Mouse (Mus musculus) embryonic stem cell, embryonic (primary cell): ENCODE results near the gene Nprl3.

Experiments
- CTCF ChIA-PET, 4 experiments: fragments of 300-600 bp in 2 of 4; fragments of 350-600 bp in 2 of 4; sonication (Branson Sonifier 250); formaldehyde crosslinking; loops; one replicate each; lab custom pipeline; 2022; ENCODE audit warnings: inconsistent platforms in 2 of 4; lab: Charles Lee
- POLR2A ChIA-PET, 4 experiments: fragments of 300-600 bp in 2 of 4; fragments of 350-600 bp in 2 of 4; sonication (Branson Sonifier 250); formaldehyde crosslinking; loops; one replicate each; lab custom pipeline; 2022; ENCODE audit warnings: antibody characterized with exemption in 4 of 4, inconsistent platforms in 1 of 4; lab: Charles Lee

Nprl3 gene

DNA sequence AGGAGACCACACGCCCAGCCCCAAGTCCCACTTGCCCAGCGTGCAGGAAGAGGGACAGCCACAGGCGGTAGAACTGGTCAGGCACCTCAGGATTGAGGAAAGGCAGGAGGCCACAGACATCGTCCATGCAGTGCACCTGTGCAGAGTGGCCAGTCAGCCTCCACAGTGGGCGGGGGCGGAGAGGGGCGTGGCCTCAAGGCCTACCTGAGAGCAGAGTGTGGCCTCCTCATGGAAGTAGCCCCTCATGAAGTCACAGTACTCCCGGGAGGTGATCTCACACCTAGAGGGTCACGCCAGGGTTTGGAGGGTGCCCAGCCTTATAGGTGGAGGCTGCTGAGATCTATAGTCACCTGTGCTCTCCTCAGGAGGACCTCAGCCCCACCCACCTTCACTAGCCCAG, 56.9 kb downstream of the Nprl3 start:
- CTCF ChIA-PET, result interaction anchor here in 2 of 4 experiments (0.6 to 1.0 kb wide), 3 partner anchors 24 to 132 kb away, joined by 3 read pairs; no protein-coding TSS in a partner anchor
- POLR2A ChIA-PET, result interaction anchor here in 2 of 4 experiments (0.9 to 3.1 kb wide), 5 partner anchors 10 to 340 kb away, joined by 3 to 16 read pairs (median 4); partner anchors contain the start of gene Rhbdf1 (in 2 of the 2)

DNA sequence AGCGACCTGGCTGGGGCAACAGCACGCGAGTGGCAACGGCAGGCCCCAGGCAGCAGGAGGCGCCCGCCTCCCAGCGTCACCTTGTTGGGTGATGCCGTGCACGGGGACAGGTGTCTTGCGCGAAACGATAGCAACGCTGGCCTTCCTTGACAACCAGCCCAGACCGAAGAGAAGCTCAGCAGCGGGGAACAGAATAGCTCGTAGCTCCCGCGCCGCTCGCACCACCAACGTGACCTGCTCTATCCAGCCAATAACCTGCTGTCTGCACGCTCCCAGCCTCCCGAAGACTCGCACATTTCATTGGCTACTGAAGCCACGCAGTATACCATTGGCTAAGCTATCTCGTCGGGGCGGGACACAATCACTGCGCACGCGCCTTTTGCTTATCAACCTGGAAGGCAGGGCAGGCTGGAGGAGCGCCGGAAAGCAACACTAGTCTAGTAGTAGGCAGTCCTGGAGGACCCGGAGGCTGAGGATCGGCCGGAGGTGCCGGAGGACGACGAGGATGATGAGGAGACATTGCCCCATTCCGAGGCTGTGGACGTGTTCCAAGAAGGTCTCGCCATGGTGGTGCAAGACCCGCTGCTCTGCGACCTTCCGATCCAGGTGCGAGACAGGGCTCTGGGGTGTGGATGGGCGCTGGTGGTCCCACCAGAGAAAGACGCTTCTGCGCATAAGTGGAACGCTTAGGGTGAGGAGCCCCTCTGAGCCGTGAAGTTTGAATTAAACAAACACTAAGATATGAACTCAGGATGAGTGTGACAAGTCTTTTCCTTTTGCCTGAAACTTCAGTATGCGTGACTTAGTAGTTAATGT, 62.2 kb downstream of the Nprl3 start, which contains the start of gene Snrnp25:
Gene Snrnp25 (plus strand): TSS at position 358 of the 816 bp plus-strand sequence.
- POLR2A ChIA-PET, result interaction anchor here (0.5 to 2.2 kb wide), 49 partner anchors 8 to 1309 kb away, joined by 3 to 29 read pairs (median 4); partner anchors contain the start of genes Bod1 (in 1 of the 4), Fbxw11 (in 1 of the 4), Hbq1b (in 1 of the 4) and Mpg (in 1 of the 4)

DNA sequence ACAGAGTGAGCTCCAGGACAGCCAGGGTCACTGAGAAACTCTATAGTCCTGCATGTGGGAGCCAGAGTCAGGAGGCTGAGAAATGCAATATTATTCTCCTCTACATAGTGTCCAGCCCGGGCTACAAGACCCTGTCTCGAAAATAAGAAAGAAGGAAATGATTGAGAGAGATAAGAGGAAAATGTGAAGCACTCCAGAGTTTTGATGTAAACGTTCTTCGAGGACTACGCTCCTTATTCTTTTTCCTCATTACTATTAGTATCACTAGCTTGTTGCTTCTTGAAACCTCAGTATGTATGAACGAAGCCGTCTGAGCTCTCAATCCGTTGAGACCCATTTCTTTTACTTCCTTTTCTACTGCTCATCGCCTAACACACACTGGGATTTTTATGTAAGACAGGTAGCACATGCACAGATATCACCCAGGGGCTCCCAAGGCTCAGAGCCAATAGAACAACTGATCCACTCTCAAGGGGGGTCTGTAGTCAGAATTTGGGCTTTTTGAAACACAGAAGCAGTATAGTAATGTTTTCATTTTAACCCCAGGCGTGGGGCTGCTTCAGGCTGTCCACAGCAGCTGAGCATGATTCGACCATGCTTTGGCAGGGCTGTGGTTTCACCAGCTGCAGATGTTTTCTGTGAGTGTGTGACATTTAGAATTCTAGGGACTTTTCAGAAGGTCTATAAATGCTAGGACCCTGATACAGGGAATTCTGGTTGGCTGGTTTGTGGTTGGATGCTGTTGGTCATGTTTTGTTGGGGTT, 65.4 kb downstream of the Nprl3 start:
- CTCF ChIA-PET, result interaction anchor here in 3 of 4 experiments (0.7 to 3.7 kb wide), 5 partner anchors 8 to 128 kb away, joined by 3 to 37 read pairs (median 3); no protein-coding TSS in a partner anchor
- POLR2A ChIA-PET, result interaction anchor here in 2 of 4 experiments (0.9 to 1.0 kb wide), 2 partner anchors 18 kb away, joined by 3 read pairs; no protein-coding TSS in a partner anchor

More for the DNA sequence above, 62.2 kb downstream of the Nprl3 start, which contains the start of gene Snrnp25:
- CTCF ChIA-PET, result interaction anchor here (0.5 to 2.0 kb wide), 40 partner anchors 9 to 379 kb away, joined by 3 to 25 read pairs (median 3); partner anchors contain the start of genes Efcab9 (in 1 of the 4), Hbq1a (in 1 of the 4) and Rhbdf1 (in 1 of the 4)

DNA sequence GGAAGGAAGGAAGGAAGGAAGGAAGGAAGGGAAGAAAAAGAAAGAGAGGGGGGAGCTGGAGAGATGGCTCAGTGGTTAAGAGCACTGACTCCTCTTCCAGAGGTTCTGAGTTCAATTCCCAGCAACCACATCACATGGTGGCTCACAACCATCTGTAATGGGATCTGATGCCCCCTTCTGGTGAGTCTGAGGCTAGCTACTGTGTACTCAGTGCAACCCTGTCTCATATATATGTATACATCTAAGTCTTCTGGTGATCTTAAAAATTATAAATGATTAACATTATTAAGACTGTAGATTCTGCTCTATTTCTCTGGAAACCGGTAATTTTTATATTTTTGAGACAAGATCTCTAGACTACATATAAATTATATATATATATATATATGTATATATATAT, 66.5 kb downstream of the Nprl3 start:
- ChIA-PET CTCF (interaction anchor here (0.7 to 4.9 kb wide), 7 partner anchors 18 to 181 kb away, joined by 3 to 37 read pairs (median 5); no protein-coding TSS in a partner anchor), POLR2A (interaction anchor here in 2 of 4 experiments (0.7 to 0.9 kb wide), 3 partner anchors 9 to 546 kb away, joined by 3 to 6 read pairs (median 5); no protein-coding TSS in a partner anchor)

DNA sequence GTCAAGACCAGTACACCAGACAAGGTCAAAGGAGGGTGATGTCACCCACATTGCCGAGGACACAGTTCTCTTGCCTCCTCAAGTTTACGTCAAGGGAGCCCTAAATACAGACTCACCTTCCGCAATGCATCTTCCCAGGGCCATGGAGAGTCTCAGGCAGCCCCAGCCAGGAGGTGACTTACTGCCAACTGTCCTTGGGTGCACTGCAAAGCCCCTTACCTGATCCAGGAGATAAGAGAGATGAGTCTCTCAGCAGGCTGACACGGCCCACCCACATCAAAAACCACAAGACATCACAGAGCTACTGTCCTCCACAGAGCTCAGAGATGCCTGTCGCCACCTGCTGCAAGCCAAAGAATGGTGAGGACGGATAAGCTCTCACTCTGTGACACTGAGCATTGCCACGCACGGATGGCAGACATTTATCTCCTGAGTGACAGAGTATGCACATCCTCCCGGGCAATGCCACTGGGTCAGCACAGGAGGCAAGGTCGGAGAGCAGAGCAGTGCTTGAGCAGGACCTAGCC, 67.4 kb downstream of the Nprl3 start, which contains the start of gene Il9r:
Gene Il9r (minus strand): TSS at position 205 of the 527 bp plus-strand sequence.
- ChIA-PET CTCF (interaction anchor here (0.7 to 4.9 kb wide), 5 partner anchors 17 to 171 kb away, joined by 3 to 37 read pairs (median 5); no protein-coding TSS in a partner anchor), POLR2A (interaction anchor here in 1 of 4 experiments (0.7 to 1.2 kb wide), 2 partner anchors 20 to 45 kb away, joined by 3 read pairs; no protein-coding TSS in a partner anchor)

DNA sequence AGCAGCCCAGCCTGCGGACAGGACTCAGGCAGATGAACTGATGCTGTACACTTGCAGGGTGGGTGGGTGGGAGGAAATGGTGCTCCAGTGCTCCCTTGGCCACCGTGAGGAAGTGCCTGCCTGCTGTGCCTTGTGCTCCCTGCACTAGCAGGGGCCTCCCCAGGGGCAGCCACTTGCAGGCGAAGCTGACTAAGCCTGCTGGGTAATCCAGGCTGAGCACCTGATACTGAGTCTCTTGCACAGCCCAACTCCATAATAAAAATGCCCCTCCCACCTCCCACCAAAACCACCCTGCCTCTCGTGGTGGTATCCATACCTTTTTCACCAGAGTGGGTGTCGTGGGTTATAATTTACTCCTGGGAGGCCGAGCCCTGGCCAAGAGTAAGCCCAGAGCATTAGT, 68.3 kb downstream of the Nprl3 start:
- CTCF ChIA-PET, result interaction anchor here in 2 of 4 experiments (1.1 to 4.9 kb wide), 4 partner anchors 9 to 122 kb away, joined by 3 to 37 read pairs (median 10); no protein-coding TSS in a partner anchor
- POLR2A ChIA-PET, result interaction anchor here in 1 of 4 experiments (1.1 to 1.2 kb wide), 2 partner anchors 23 to 45 kb away, joined by 3 read pairs; partner anchors contain the start of gene Rhbdf1

DNA sequence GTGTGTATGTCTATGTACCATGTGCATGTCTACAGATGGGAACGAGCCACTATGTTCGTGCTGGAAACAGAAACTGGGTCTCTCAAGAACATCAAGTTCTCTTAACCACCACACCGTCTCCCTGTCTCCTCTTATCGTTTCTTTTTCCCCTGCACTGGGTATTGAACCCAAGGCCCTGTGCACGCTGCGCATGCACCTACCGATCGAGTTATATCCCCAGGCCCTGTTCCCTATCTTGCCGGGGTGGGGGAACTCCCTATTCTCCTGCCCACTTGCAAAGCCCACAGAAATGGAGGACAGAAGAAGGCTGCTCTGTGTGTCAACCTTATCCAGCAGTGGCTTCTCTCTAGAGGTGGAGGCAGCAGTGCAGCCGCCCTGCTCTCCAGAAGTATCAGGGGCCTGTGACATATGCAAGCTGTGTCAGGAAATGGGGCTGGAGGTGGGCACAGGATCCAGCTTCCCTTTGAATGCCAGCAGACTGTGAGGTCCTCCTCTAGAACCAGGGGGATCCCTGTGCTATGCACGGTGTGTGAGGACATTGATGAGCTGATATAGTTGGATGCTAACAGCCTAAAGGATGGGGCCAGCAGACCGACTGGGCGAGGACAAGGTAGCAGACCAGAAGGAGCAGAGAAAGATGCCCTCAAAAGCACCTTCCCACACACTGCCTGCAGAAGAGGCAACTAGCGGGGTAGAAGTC, 69.1 kb downstream of the Nprl3 start:
- CTCF ChIA-PET, result interaction anchor here in 2 of 4 experiments (1.1 to 4.9 kb wide), 3 partner anchors 10 to 16 kb away, joined by 3 to 37 read pairs (median 15); no protein-coding TSS in a partner anchor
- POLR2A ChIA-PET, result interaction anchor here in 2 of 4 experiments (1.1 to 1.3 kb wide), 3 partner anchors 24 to 216 kb away, joined by 3 read pairs; partner anchors contain the start of gene Rhbdf1 (in 1 of the 2)

DNA sequence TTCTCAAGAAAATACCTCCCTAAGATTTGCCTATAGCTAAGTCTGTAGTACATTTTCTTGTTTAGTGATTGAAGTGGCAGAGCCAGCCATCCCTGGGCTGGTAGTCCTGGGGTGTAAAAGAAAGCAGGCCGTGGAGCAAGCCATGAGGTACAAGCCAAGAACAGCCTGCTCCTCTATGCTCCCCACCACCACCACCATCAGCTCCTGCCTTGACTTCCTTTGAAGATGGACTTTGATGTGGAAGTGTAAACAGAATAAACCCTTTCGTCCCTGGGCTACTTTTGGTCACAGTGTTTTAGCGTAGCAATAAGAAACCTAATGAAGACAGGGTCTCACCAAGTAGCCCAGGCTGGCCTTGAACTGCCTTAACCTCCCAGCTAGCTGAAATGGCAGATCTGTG, 69.7 kb downstream of the Nprl3 start:
- CTCF ChIA-PET, result interaction anchor here in 1 of 4 experiments (4.9 kb wide), 1 partner anchor 15 kb away, joined by 15 read pairs; no protein-coding TSS in a partner anchor
- POLR2A ChIA-PET, result interaction anchor here in 2 of 4 experiments (0.8 to 1.3 kb wide), 3 partner anchors 15 to 216 kb away, joined by 3 to 6 read pairs (median 3); no protein-coding TSS in a partner anchor

DNA sequence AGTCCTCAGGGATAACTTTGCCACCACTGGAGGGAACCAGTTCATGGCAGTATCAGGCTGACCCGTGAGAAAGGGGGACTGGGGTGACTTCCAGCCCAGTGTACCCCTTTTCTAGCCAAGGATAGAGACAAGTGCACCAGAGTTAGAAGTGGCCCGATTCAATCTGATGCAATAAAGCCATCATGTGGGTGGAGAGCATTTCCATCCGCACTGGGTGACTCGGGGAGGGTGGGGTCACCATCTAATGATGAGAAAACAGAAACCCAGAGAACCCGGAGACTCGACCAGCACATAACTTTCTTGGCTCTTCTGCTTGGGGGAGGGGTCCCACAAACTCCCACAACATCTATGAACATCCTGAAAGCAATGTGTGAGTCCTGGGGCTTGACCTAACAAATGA, 70.8 kb downstream of the Nprl3 start:
- ChIA-PET POLR2A (interaction anchor here in 2 of 4 experiments (0.9 to 1.1 kb wide), 2 partner anchors 19 to 35 kb away, joined by 3 read pairs; no protein-coding TSS in a partner anchor), CTCF (interaction anchor here in 2 of 4 experiments (1.0 to 4.9 kb wide), 2 partner anchors 14 to 144 kb away, joined by 3 to 15 read pairs; no protein-coding TSS in a partner anchor)

DNA sequence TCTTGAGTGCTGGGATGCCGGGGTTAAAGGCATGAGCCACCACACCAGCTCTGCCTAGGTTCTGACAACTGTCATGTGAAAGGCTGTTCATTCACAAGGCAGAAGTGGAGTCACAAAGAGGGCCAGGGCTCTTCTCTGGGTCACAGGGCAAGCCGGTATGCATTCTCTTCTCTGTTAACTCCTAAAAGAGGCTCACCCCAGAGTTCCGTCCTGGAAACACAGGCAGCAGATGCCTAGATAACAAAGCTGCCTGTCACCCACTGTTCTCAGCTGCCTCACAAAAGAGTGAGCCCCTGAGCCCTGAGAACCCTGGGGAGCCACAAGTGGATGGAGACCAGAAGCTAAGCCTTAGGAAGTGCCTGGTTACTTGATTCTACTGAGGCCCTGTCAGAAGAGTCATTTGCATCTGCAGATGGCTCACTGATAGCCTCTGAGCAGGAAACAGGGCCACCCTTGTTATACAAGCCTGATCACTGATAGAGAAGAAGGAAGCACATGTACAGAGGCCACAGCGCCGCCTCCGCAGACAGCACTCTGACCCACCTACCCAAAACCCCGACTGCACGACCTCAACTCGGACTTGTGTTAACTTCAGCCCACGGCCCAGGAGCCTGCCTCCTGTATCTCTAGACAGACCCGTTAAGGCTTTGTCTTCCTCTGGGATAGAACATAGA, 71.5 kb downstream of the Nprl3 start:
- CTCF ChIA-PET, result interaction anchor here in 2 of 4 experiments (0.5 to 1.1 kb wide), 4 partner anchors 13 to 359 kb away, joined by 3 to 6 read pairs (median 3); no protein-coding TSS in a partner anchor
- POLR2A ChIA-PET, result interaction anchor here in 2 of 4 experiments (0.9 to 1.2 kb wide), 3 partner anchors 9 to 34 kb away, joined by 3 to 7 read pairs (median 3); partner anchors contain the start of gene Snrnp25 (in 1 of the 2)

DNA sequence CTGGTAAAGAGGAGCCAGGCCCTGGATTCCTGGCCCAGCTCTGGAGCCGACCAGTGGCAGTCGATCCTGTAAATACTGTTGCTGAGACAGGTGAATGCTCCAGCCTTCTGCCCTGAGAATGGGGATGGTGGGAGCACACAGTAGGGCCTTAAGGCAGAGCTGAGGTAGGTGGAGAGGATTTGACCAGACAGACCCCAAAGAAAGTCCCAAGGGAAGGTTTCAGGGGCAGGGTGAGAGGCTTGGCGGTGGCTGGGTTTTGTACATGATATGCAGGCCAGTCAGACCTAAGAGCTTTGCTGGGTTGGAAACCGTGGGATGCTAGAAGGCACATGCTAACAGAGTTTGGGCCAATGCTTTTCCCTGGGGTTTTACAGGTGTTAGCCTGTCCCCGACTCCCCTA, 72.9 kb downstream of the Nprl3 start:
- ChIA-PET CTCF (interaction anchor here in 2 of 4 experiments (1.2 kb wide), 3 partner anchors 12 to 130 kb away, joined by 3 read pairs; no protein-coding TSS in a partner anchor), POLR2A (interaction anchor here in 1 of 4 experiments (1.9 kb wide), 1 partner anchor 11 kb away, joined by 9 read pairs; the partner anchor contains the start of gene Snrnp25)

DNA sequence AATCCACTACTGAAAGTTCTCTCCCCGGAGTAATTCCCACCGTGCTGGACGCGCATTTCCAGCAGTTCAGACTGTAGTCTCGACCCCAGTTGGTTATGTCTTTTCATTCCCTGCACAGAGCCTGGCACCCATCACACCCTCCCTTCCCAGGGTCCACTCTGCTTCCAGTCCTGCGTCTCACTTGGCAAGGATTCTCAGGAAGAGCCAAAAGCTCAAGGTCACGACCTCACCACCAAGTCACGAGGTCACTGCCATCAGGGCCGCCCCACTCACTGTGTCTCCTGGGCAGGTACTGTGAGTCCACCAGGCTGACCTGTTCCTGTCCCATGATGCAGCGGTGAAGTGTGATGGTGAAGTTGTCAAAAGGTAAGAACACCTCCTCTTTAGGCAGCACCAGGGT, 73.4 kb downstream of the Nprl3 start:
- ChIA-PET POLR2A (interaction anchor here in 1 of 4 experiments (0.8 to 1.9 kb wide), 2 partner anchors 11 to 32 kb away, joined by 3 to 9 read pairs; partner anchors contain the start of gene Snrnp25), CTCF (interaction anchor here in 3 of 4 experiments (0.6 to 1.2 kb wide), 7 partner anchors 11 to 449 kb away, joined by 3 to 7 read pairs (median 3); partner anchors contain the start of gene Snrnp25 (in 1 of the 3))

DNA sequence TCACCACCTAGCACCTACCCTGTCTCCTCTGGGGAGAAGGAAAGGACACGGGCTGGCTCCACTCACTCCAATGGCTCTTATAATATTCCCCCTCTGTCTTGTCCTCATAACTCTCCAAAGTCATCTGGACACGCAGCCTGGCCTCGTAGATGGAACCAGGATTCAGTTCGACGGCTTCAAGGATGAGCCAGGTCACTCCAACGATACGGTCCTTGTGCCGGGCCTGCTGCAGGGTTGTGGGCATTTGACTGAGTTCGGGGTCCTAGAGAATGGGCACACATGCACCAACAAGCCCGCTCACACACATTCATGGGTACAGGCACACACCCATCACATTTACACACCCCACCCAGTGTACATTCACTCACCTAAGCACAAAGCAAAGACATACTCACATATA, 74.4 kb downstream of the Nprl3 start:
- POLR2A ChIA-PET, result interaction anchor here in 2 of 4 experiments (0.6 to 1.9 kb wide), 2 partner anchors 12 to 94 kb away, joined by 8 to 9 read pairs; partner anchors contain the start of gene Snrnp25 (in 1 of the 2)
- CTCF ChIA-PET, result interaction anchor here in 3 of 4 experiments (0.6 to 1.1 kb wide), 4 partner anchors 10 to 448 kb away, joined by 3 to 7 read pairs (median 3); partner anchors contain the start of gene Snrnp25 (in 1 of the 3)

DNA sequence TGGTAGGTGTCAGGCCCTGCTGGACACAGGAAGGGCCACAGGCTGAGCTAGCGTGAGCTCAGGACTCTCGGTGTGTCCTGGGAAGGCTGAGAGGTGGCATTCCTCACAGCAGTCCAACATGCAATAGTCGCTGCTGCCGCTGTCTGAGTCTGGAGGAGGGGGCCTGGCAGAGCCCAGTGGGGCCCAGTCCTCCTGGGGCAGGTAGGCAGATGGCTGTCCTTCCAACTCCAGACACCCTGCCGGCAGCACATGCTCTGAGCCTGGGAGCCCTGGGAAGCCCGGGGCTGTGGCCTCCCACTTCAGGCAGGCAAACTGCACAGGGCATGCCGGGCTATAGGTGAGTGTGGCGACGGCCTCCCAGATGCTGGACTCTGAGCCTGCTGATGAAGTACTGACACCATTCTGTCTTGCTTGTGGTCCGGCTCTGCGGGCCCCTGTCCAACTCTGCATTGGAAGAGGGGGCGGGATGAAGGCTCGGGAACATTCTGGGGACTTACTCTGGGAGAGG, 76.8 kb downstream of the Nprl3 start:
- CTCF ChIA-PET, result interaction anchor here in 1 of 4 experiments (1.2 to 2.1 kb wide), 4 partner anchors 29 to 130 kb away, joined by 3 to 8 read pairs (median 6); no protein-coding TSS in a partner anchor

DNA sequence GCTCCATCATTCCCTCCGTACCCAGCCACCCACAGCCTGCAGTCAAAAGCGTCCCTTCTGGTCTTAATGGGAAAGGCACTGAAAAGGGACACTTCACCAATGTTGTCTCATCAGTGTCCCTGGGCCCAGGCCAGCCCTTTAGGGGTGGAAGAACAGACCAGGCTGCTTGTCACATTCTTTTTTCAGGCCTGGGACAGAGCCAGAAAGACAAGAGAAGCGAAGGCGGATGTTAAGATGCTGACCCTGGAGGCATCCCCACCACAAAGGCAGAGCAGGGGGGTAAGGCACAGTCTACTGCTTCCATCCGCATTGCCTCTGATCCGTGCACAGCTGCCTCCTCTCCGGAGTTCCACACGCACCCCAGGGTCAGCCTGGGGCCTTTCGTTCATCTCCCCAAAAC, 77.4 kb downstream of the Nprl3 start:
- ChIA-PET CTCF (interaction anchor here in 2 of 4 experiments (0.7 to 2.1 kb wide), 5 partner anchors 28 to 131 kb away, joined by 3 to 8 read pairs (median 5); no protein-coding TSS in a partner anchor), POLR2A (no interaction called here)

More for the DNA sequence above, 76.8 kb downstream of the Nprl3 start:
- POLR2A ChIA-PET, result interaction anchor here in 1 of 4 experiments (0.6 kb wide), 2 partner anchors 77 to 1401 kb away, joined by 3 read pairs; partner anchors contain the start of gene Nprl3
